Mouse (Mus musculus) cortical plate, adult 2 months (tissue): ENCODE measurements around the gene Spata2.

Experiments used
- CTCF ChIP-seq: fragments of 200-500 bp; IDR thresholded peaks from 2 replicates; pipeline ENCODE4 v1.5.1; 2011; ENCODE audit warnings: mild to moderate bottlenecking, control low read depth, low read length; ENCODE audit not compliant: insufficient read depth; ENCODE audit errors: extremely low read depth
- POLR2A ChIP-seq: fragments of 200-500 bp; IDR thresholded peaks from 2 replicates; pipeline ENCODE4 v1.6.1; 2011; ENCODE audit warnings: mild to moderate bottlenecking, low read length, control low read depth; ENCODE audit not compliant: insufficient read depth; ENCODE audit errors: extremely low read depth

DNA sequence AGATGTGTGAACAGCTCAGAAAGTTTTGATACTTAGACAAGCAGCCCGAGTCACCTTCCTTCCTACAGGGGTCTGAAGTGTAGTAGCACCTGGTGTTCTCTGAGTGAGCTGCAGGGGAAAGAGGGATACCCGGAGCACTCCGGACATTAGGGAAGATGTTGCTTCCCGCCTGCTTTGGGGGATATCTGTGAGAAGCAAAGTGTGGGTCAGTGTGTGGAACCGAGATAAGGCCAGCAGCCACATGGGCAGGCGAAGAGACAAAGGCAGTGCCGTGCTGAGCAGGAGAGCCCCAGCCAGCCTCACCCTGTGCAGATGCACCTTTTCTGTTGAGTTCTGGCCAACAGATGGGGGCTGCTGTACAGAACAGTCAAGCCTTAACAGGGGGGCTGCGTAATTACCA is 45.1 kb downstream of the Spata2 start:
- TF ChIP-seq CTCF: no peak
- TF ChIP-seq POLR2A: no peak
